Mouse (Mus musculus) liver, embryonic 14.5 days (tissue): ENCODE data around the gene Coq5. TPM values are rescaled to one million over a fixed set of nuclear protein-coding genes. Genes with fewer than 3 reads are reported as not detected.
"Not testable (repeated sequence)": the region's sequence is repeated elsewhere in the genome, so short reads cannot be mapped to it uniquely, and the experiment has no call there.

Experiments
- ATAC-seq: fragments of 200-750 bp; cut with Nextera tagmentation; 2 replicates; pipeline ENCODE4 v1.8.0; 2017; ENCODE audit warnings: moderate number of reproducible peaks, mild to moderate bottlenecking, moderate library complexity; ENCODE audit not compliant: insufficient read depth
- DNase-seq, 3 experiments: peaks; one replicate each; pipeline ENCODE4 v3.0.0-alpha.2; 2012 to 2013; ENCODE audit warnings: low read depth in 3 of 3, low spot score in 3 of 3
- H3K27ac ChIP-seq: fragments of 300-500 bp; sonication (generic); 2 replicates; pipeline ENCODE4 v1.5.1; 2014; ENCODE audit warnings: moderate library complexity, mild to moderate bottlenecking, control low read depth, inconsistent platforms
- H3K27me3 ChIP-seq: fragments of 300-500 bp; sonication (generic); 2 replicates; pipeline ENCODE4 v1.6.1; 2014; ENCODE audit warnings: mild to moderate bottlenecking, low read length, moderate library complexity; ENCODE audit not compliant: control insufficient read depth, insufficient read depth
- H3K36me3 ChIP-seq: fragments of 300-500 bp; sonication (generic); replicated peaks from 2 replicates; pipeline ENCODE4 v1.6.1; 2014; ENCODE audit warnings: low read depth; ENCODE audit not compliant: control insufficient read depth, insufficient read depth
- H3K4me1 ChIP-seq, 2 experiments: fragments of 200-500 bp in 1 of 2; fragments of 300-500 bp in 1 of 2; sonication (generic) in 1 of 2; replicated peaks; 2 replicates each; pipeline ENCODE4 v1.6.1; 2012 to 2014; ENCODE audit warnings: antibody characterized with exemption in 1 of 2, inconsistent platforms in 1 of 2, low read length in 1 of 2; ENCODE audit not compliant: control insufficient read depth in 2 of 2, insufficient read depth in 2 of 2
- H3K4me2 ChIP-seq: fragments of 300-500 bp; sonication (generic); 2 replicates; pipeline ENCODE4 v1.6.1; 2014; ENCODE audit warnings: low read depth, mild to moderate bottlenecking, control low read depth, moderate library complexity
- H3K4me3 ChIP-seq, 2 experiments: fragments of 200-500 bp in 1 of 2; fragments of 300-500 bp in 1 of 2; sonication (generic) in 1 of 2; 2 replicates each; pipeline ENCODE4 v1.5.1; 2012 to 2014; ENCODE audit warnings: low read depth in 2 of 2, low read length in 2 of 2, mild to moderate bottlenecking in 2 of 2, control low read depth in 1 of 2, inconsistent platforms in 1 of 2, moderate library complexity in 1 of 2; ENCODE audit not compliant: insufficient read depth in 1 of 2
- H3K9ac ChIP-seq: fragments of 300-500 bp; sonication (generic); replicated peaks from 2 replicates; pipeline ENCODE4 v1.6.1; 2014; ENCODE audit warnings: mild to moderate bottlenecking, control low read depth, moderate library complexity
- H3K9me3 ChIP-seq: fragments of 300-500 bp; sonication (generic); 2 replicates; pipeline ENCODE4 v1.6.1; 2016; ENCODE audit warnings: low read length, mixed read lengths; ENCODE audit not compliant: control insufficient read depth
- CTCF ChIP-seq: IDR thresholded peaks from 2 replicates; pipeline ENCODE4 v1.5.1; 2016; ENCODE audit warnings: antibody characterized with exemption, low read depth, control low read depth
- EP300 ChIP-seq: IDR thresholded peaks from 2 replicates; pipeline ENCODE4 v1.6.1; 2016; ENCODE audit warnings: antibody characterized with exemption, low read depth
- WGBS: fragments of 180-500 bp; shearing (Covaris S2); extraction: QIAGEN DNeasy Blood & Tissue Kit; methylation state at CpG from one replicate; pipeline ENCODE4 v1.1.7; 2014; ENCODE audit not compliant: insufficient replicate concordance; 5-methylcytosine and 5-hydroxymethylcytosine counted together
- polyA plus RNA-seq, 2 experiments: library from polyadenylated mRNA; depleted of rRNA in 1 of 2; stranded (reverse) in 1 of 2; unstranded in 1 of 2; fragments of >200 nt; fragmentation: Nextera tagmentation in 1 of 2; extraction: Ambion mirVana in 1 of 2; gene quantifications; 2 replicates each; pipeline versions ENCODE4 v1.2.1 to v1.2.3; 2012 to 2014

Coq5 gene
- polyA plus RNA-seq, 2 experiments, result 10.3 to 28.4 TPM

- Histone ChIP-seq H3K27me3 (no peaks in the 10 kb centered on the region), H3K36me3 (peaks cover 25% of the 10 kb centered on the region), H3K9me3 (no peaks in the 10 kb centered on the region), H3K4me1 (peaks cover 18 to 32% of the 10 kb centered on the region in 2 experiments), H3K4me2 (peak overlapping the region; percentile 95), H3K4me3 (peak overlapping the region; percentile 86 to 90), H3K27ac (peak overlapping the region; percentile 71), H3K9ac (peak overlapping the region; percentile 75)
- no peak for ATAC-seq
- 33% methylated on average over 13 of the region's 13 CpGs for WGBS
- DNase-seq, result no peak
- TF ChIP-seq EP300, result no peak
- no peak for TF ChIP-seq CTCF
These were observed 22.1 kb downstream of the Coq5 start for GRCm38 (mm10) chr5:115301615-115302014.

DNA sequence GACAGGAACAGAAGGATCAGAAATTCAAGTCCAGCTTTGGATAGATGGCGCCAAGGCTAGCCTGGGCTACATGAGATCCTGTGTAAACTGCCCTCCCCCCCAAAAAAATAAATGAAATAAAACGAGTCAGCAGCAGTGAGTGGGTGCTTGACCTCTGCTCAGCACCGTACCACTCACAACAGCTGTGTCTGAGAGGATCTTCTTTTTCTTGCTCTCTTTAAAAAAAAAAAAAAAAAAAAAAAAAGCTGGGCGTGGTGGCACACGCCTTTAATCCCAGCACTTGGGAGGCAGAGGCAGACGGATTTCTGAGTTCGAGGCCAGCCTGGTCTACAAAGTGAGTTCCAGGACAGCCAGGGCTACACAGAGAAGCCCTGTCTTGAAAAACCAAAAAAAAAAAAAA, 22.7 kb downstream of the Coq5 start:
- not testable (repeated sequence) for H3K9ac ChIP-seq, H3K27ac ChIP-seq, DNase-seq, H3K4me3 ChIP-seq, ATAC-seq, H3K9me3 ChIP-seq, H3K27me3 ChIP-seq
- H3K4me1 ChIP-seq, result peaks cover 18 to 26% of the 10 kb centered on the region in 2 experiments
- 66% methylated on average over 7 of the region's 7 CpGs for WGBS
- H3K36me3 ChIP-seq, result peaks cover 21% of the 10 kb centered on the region
- peak overlapping the region; percentile 95 for H3K4me2 ChIP-seq

DNA sequence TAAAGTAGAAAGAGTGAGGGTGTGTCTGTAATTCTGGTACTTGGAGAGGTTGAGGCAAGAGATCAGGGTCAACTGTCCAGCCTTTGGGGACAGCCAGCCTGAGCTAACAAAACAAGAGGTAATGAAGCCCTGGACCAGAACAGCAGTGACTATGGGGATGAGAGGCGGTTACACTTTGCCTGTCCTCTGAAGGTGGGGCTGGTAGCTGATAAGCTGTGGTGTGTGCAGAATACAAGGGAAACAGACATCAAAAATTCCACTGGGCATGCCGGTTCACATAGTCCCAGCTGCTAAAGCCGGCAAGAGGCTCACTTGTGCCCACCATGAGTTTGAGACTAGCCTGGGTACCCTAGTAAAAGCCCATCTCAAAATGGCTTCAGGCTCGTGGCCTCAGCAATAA, 32.9 kb downstream of the Coq5 start:
- H3K9ac ChIP-seq, result peak overlapping the region; percentile 27; the same call in 1 of the 2 replicates
- H3K27ac ChIP-seq, result peak overlapping the region; percentile 62
- DNase-seq, result no peak
- peaks cover 23 to 29% of the 10 kb centered on the region in 2 experiments for H3K4me1 ChIP-seq
- peak overlapping the region; percentile 62 for H3K4me2 ChIP-seq
- no peak for TF ChIP-seq CTCF
- no peak for TF ChIP-seq EP300
- WGBS, result 18% methylated on average over 4 of the region's 4 CpGs
- H3K4me3 ChIP-seq, result 0 out of 4 replicates have a peak overlapping the region, but pooled peaks of 1 of the 2 experiments have one; percentile 2
- no peaks in the 10 kb centered on the region for H3K36me3 ChIP-seq
- no peaks in the 10 kb centered on the region for H3K27me3 ChIP-seq
- no peaks in the 10 kb centered on the region for H3K9me3 ChIP-seq
- peak; percentile 82 for ATAC-seq

GRCm38 (mm10) chr5:115312816-115313667, 33.6 kb downstream of the Coq5 start:
- no peaks in the 10 kb centered on the region for H3K27me3 ChIP-seq
- no peaks in the 10 kb centered on the region for H3K9me3 ChIP-seq
- peak; percentile 83 for ATAC-seq
- H3K9ac ChIP-seq, result peak overlapping the region; percentile 31
- 34% methylated on average over 10 of the region's 10 CpGs for WGBS
- peaks cover 24 to 33% of the 10 kb centered on the region in 2 experiments for H3K4me1 ChIP-seq
- H3K4me2 ChIP-seq, result peak overlapping the region; percentile 62
- H3K4me3 ChIP-seq, result 0 out of 4 replicates have a peak overlapping the region, but pooled peaks have one; percentile 2 to 5
- peak overlapping the region; percentile 62 for H3K27ac ChIP-seq
- TF ChIP-seq CTCF, result no peak
- TF ChIP-seq EP300, result no peak
- no peaks in the 10 kb centered on the region for H3K36me3 ChIP-seq
- peak in 1 of 3 experiments; percentile 50 for DNase-seq

GRCm38 (mm10) chr5:115313668-115313943, 34.1 kb downstream of the Coq5 start:
- Histone ChIP-seq H3K36me3 (no peaks in the 10 kb centered on the region), H3K9ac (peak overlapping the region; percentile 31), H3K4me1 (peaks cover 24 to 36% of the 10 kb centered on the region in 2 experiments), H3K27me3 (no peaks in the 10 kb centered on the region), H3K9me3 (no peaks in the 10 kb centered on the region), H3K27ac (peak overlapping the region; percentile 62), H3K4me3 (no peak overlapping the region), H3K4me2 (peak overlapping the region; percentile 62)
- no peak for ATAC-seq
- WGBS, result 22% methylated on average over 5 of the region's 5 CpGs
- TF ChIP-seq EP300, result no peak
- no peak for TF ChIP-seq CTCF
- DNase-seq, result no peak
